ENCODE assay signal across 1 mouse cellular context in the genomic region with DNA sequence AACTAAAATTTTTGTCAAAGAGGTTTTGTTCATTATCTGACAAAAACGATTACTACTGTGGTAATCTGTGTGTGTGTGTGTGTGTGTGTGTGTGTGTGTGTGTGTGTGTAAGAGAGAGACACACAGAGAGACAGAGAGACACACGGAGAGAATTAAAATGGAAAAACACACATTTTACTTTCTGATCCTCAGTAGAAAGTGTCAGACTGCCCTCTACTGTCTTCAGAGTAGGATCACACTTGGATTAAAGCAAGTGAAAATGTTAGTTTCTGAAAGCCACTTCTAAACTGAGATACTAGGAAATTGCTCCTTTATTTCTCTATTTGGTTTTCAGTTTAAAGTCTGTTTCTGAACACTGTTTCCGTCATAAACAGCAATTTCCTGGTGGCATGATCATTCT.
TF ChIP-seq lines count a peak whose summit lies in the region.

No protein-coding gene starts in this region.

TF ChIP-seq in MEL, 35 proteins besides CTCF, POLR2A, EP300 and RAD21 (continued from another document):
- no peak for TF ChIP-seq MXI1 (IDR thresholded peaks at IDR 0.05; ENCODE audit: low read depth, low read length)
- no peak for TF ChIP-seq USF1 (IDR thresholded peaks at IDR 0.05; ENCODE audit: low read depth, low read length)
- TF ChIP-seq CHD1 (IDR thresholded peaks at IDR 0.05; ENCODE audit: low read depth, low read length) = no peak
- peak; percentile 41; the same call in 1 of the 2 replicates for TF ChIP-seq ZNF384 (IDR thresholded peaks at IDR 0.05; ENCODE audit: low read depth, low read length)
- no peak for TF ChIP-seq E2F4 (IDR thresholded peaks at IDR 0.05; ENCODE audit: borderline replicate concordance, low read depth, low read length)
- TF ChIP-seq MAX (IDR thresholded peaks at IDR 0.05; ENCODE audit: low read length) = no peak
- TF ChIP-seq MAFK (IDR thresholded peaks at IDR 0.05; ENCODE audit: borderline replicate concordance, low read depth, low read length) = no peak
- peak; percentile 97 for TF ChIP-seq SMC3 (IDR thresholded peaks at IDR 0.05; ENCODE audit: low read depth, low read length)
- peak; percentile 28; the same call in 1 of the 2 replicates for TF ChIP-seq SIN3A (IDR thresholded peaks at IDR 0.05; ENCODE audit: low read length)
- no peak for TF ChIP-seq HCFC1 (IDR thresholded peaks at IDR 0.05; ENCODE audit: low read depth, low read length)
- TF ChIP-seq NELFE (IDR thresholded peaks at IDR 0.05; ENCODE audit: low read depth, low read length) = no peak
- no peak; the same call in 1 of the 2 replicates for TF ChIP-seq JUND (IDR thresholded peaks at IDR 0.05; ENCODE audit: low read depth, low read length)
- TF ChIP-seq NRF1 (IDR thresholded peaks at IDR 0.05; ENCODE audit: insufficient read depth, low read depth, low read length, poor library complexity, severe bottlenecking) = no peak
